Mouse (Mus musculus) thymus, adult 2 months (tissue): ENCODE data around the gene Ifnar2. TPM values are rescaled to one million over a fixed set of nuclear protein-coding genes. Genes with fewer than 3 reads are reported as not detected.

ENCODE experiments used
- DNase-seq: peaks from one replicate; pipeline ENCODE4 v3.0.0; 2021
- H3K27ac ChIP-seq: fragments of 200-500 bp; 2 replicates; pipeline ENCODE4 v1.5.1; 2012; ENCODE audit warnings: low read length, control low read depth; ENCODE audit not compliant: control insufficient read depth, insufficient read depth
- H3K27me3 ChIP-seq: fragments of 200-500 bp; 2 replicates; pipeline ENCODE4 v1.6.1; 2012; ENCODE audit warnings: mild to moderate bottlenecking, low read length, moderate library complexity, mixed read lengths; ENCODE audit not compliant: control insufficient read depth, insufficient read depth
- H3K36me3 ChIP-seq: fragments of 200-500 bp; 2 replicates; pipeline ENCODE4 v1.6.1; 2012; ENCODE audit warnings: mild to moderate bottlenecking, low read length, moderate library complexity; ENCODE audit not compliant: control insufficient read depth, insufficient read depth
- H3K4me1 ChIP-seq: fragments of 200-500 bp; replicated peaks from 2 replicates; pipeline ENCODE4 v1.6.1; 2012; ENCODE audit warnings: low read length; ENCODE audit not compliant: control insufficient read depth, insufficient read depth
- H3K4me3 ChIP-seq: fragments of 200-500 bp; 2 replicates; pipeline ENCODE4 v1.5.1; 2012; ENCODE audit warnings: mild to moderate bottlenecking, low read length, control low read depth, moderate library complexity; ENCODE audit not compliant: control insufficient read depth, insufficient read depth
- CTCF ChIP-seq: fragments of 200-500 bp; IDR thresholded peaks from 2 replicates; pipeline ENCODE4 v1.5.1; 2012; ENCODE audit warnings: mild to moderate bottlenecking, control low read depth, low read length, moderate library complexity, borderline replicate concordance; ENCODE audit not compliant: control insufficient read depth, poor library complexity, insufficient read depth; ENCODE audit errors: extremely low read depth
- POLR2A ChIP-seq: fragments of 200-500 bp; IDR thresholded peaks from 2 replicates; pipeline ENCODE4 v1.6.1; 2012; ENCODE audit warnings: mild to moderate bottlenecking, low read length, control low read depth, moderate library complexity; ENCODE audit not compliant: control insufficient read depth, poor library complexity, insufficient read depth; ENCODE audit errors: extremely low read depth
- WGBS: fragments of 180-500 bp; shearing (Covaris S2); methylation state at CpG from one replicate; pipeline ENCODE4 v1.1.7; 2018; 5-methylcytosine and 5-hydroxymethylcytosine counted together
- polyA plus RNA-seq: library from polyadenylated mRNA; depleted of rRNA; stranded (reverse); fragments of >200 nt; gene quantifications from 2 replicates; pipeline ENCODE4 v1.2.3, GENCODE M21; 2012

The Ifnar2 gene
- polyA plus RNA-seq, 1 experiment = 57.0 TPM

- no peak for DNase-seq
- H3K27ac ChIP-seq = no peak overlapping the region
- H3K4me3 ChIP-seq = no peak overlapping the region
- H3K36me3 ChIP-seq = peaks cover 58% of the 10 kb centered on the region
- H3K4me1 ChIP-seq = no peaks in the 10 kb centered on the region
- no peaks in the 10 kb centered on the region for H3K27me3 ChIP-seq
- WGBS = 96% methylated on average over 10 of the region's 10 CpGs
- no peak for TF ChIP-seq POLR2A
Measured at GRCm38 (mm10) chr16:91386419-91387120, 14.0 kb downstream of the Ifnar2 start.

GRCm38 (mm10) chr16:91387121-91387486 is 14.5 kb downstream of the Ifnar2 start:
- no peak for DNase-seq
- no peak overlapping the region for H3K4me3 ChIP-seq
- no peak overlapping the region for H3K27ac ChIP-seq
- no peaks in the 10 kb centered on the region for H3K27me3 ChIP-seq
- peaks cover 61% of the 10 kb centered on the region for H3K36me3 ChIP-seq
- TF ChIP-seq CTCF = no peak
- TF ChIP-seq POLR2A = no peak
- WGBS = 93% methylated on average over 3 of the region's 3 CpGs
- H3K4me1 ChIP-seq = no peaks in the 10 kb centered on the region

GRCm38 (mm10) chr16:91390100-91390499 is 17.5 kb downstream of the Ifnar2 start:
- WGBS = 94% methylated on average over 4 of the region's 4 CpGs
- no peak for TF ChIP-seq POLR2A
- TF ChIP-seq CTCF = 0 out of 2 replicates have a peak, but pooled peaks have one; percentile 34
- Histone ChIP-seq H3K36me3 (peaks cover 64% of the 10 kb centered on the region), H3K27me3 (no peaks in the 10 kb centered on the region), H3K27ac (no peak overlapping the region), H3K4me3 (no peak overlapping the region), H3K4me1 (no peaks in the 10 kb centered on the region)
- DNase-seq = no peak

- DNase-seq = no peak
- Histone ChIP-seq H3K4me1 (no peaks in the 10 kb centered on the region), H3K4me3 (no peak within 1 kb of the TSS), H3K27me3 (no peaks in the 10 kb centered on the region), H3K36me3 (peaks cover 70% of the 10 kb centered on the region), H3K27ac (no peak within 1 kb of the TSS)
- no peak for TF ChIP-seq CTCF
- TF ChIP-seq POLR2A = no peak
- WGBS = 97% methylated on average over 5 of the region's 5 CpGs
Measured at GRCm38 (mm10) chr16:91391421-91391820, 18.8 kb downstream of the Ifnar2 start, which contains the start of gene Gm21970. Gene Gm21970, plus strand, starts transcription at chr16:91391721.

GRCm38 (mm10) chr16:91394826-91395410 is 22.3 kb downstream of the Ifnar2 start:
- Histone ChIP-seq H3K27ac (no peak overlapping the region), H3K4me3 (no peak overlapping the region), H3K4me1 (no peaks in the 10 kb centered on the region), H3K27me3 (no peaks in the 10 kb centered on the region), H3K36me3 (peaks cover 52% of the 10 kb centered on the region)
- TF ChIP-seq CTCF (no peak), POLR2A (no peak)
- WGBS = 95% methylated on average over 4 of the region's 4 CpGs
- no peak for DNase-seq

GRCm38 (mm10) chr16:91395633-91396392 is 23.2 kb downstream of the Ifnar2 start:
- H3K36me3 ChIP-seq = peaks cover 51% of the 10 kb centered on the region
- H3K4me3 ChIP-seq = no peak overlapping the region
- no peak overlapping the region for H3K27ac ChIP-seq
- TF ChIP-seq CTCF (no peak), POLR2A (no peak)
- H3K4me1 ChIP-seq = no peaks in the 10 kb centered on the region
- WGBS = over 99% methylated on average over 8 of the region's 8 CpGs
- DNase-seq = no peak
- no peaks in the 10 kb centered on the region for H3K27me3 ChIP-seq
